Mouse (Mus musculus): ENCODE measurements around the gene Rhobtb1.

GRCm38 (mm10) chr10:69245151-69245550, 93.9 kb downstream of the Rhobtb1 start:
- TF ChIP-seq POLR2A (IDR thresholded peaks at IDR 0.05; ENCODE audit: borderline replicate concordance, extremely low read depth, low read depth, low read length) (no peak), CTCF (IDR thresholded peaks at IDR 0.05; ENCODE audit: insufficient read depth, low read length) (no peak)
